Mouse (Mus musculus) adrenal gland, adult 18-20 months (tissue): ENCODE results near the gene Sec24a. TPM values are rescaled to one million over a fixed set of nuclear protein-coding genes. Genes with fewer than 3 reads are reported as not detected.
"Not testable (repeated sequence)": the region's sequence is repeated elsewhere in the genome, so short reads cannot be mapped to it uniquely, and the experiment has no call there.

Source experiments
- DNase-seq, 2 experiments: peaks; one replicate each; pipeline ENCODE4 v3.0.0; 2021 to 2022; ENCODE audit warnings: low spot score in 2 of 2
- long read RNA-seq, 2 experiments: library from polyadenylated mRNA; stranded (forward); transcript quantifications; one replicate each; pipeline ENCODE4 v2.0.0; 2021
- total RNA-seq, 2 experiments: library from RNA; stranded (reverse); gene quantifications; 1 replicate in 1 of 2; 2 replicates in 1 of 2; pipeline ENCODE4 v1.2.3; 2021

Gene Sec24a
- 10 to 100 TPM; 33.2 to 47.2 TPM for total RNA-seq
- long read RNA-seq, experiment 1, partial matches to known transcripts, result 1 of 2 reads
- long read RNA-seq, experiment 1, other reads (novel, unspliced or antisense), result 0 of 2 reads
- long read RNA-seq, experiment 2, full-length matches to known transcripts, result 1 of 6 reads
- long read RNA-seq, experiment 2, partial matches to known transcripts, result 3 of 6 reads
- long read RNA-seq, experiment 2, other reads (novel, unspliced or antisense), result 2 of 6 reads

DNA sequence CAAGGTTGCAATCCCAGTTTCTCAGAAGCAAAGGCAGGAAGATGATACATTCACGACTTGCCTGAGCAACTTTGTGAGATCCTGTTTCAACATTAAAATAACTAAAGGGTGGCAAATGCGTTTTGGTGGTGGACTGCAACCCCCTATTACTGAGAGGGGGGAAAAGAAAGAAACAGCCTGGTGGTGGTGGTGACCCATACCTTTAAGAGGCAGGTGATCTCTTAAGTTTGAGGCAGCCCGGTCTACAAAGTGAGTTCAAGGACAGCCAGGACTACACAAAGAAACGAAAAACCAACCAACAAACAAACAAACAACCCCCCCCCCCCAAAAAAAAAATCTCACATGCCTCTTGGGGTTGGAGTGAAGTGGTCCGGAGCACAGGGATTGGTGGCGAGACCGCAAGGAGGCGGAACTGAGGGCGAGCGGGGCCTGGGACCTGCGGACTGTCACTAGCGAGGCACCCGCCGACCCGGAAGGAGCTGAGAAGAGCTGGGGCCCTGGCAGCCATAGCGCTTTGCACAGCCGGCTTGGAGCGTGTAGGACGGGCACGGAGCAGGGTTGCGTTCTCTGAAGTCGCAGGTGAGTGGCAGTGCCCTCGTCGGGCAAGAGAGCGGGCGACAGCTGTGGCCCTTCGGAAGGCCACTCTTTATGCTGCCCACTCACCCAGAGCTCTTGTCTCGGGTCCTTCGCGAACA is at the start of gene Sec24a, which contains the start of gene Sar1b:
Gene Sec24a (minus strand): TSS at position 422 of the 695 bp plus-strand sequence.
Gene Sar1b (plus strand): TSS at position 475 of the 695 bp plus-strand sequence.
- peak; percentile 79 to 82 for DNase-seq

- no peak for DNase-seq
Measured at GRCm38 (mm10) chr11:51812022-51812546, 48.6 kb upstream of the Sec24a start.

DNA sequence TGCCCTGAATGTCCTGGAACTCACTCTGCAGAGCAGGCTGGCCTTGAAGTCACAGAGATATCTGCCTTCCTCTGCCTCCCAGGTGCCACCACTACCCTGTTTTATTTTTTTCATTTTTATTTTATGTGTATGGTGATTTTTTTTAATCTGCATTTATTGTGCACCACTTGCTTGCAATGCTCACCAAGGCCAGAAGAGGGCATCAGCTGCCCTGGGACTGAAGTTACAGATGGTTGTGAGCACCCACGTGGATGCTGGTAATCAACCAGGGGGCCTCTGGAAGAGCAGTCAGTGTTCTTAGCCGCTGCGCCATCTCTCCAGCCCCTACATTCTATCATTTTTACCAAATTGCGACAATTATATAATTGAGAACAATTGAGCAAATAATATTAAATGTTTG is 47.8 kb upstream of the Sec24a start:
- DNase-seq, result no peak

GRCm38 (mm10) chr11:51809632-51810224 is 46.3 kb upstream of the Sec24a start:
- DNase-seq, result no peak

DNA sequence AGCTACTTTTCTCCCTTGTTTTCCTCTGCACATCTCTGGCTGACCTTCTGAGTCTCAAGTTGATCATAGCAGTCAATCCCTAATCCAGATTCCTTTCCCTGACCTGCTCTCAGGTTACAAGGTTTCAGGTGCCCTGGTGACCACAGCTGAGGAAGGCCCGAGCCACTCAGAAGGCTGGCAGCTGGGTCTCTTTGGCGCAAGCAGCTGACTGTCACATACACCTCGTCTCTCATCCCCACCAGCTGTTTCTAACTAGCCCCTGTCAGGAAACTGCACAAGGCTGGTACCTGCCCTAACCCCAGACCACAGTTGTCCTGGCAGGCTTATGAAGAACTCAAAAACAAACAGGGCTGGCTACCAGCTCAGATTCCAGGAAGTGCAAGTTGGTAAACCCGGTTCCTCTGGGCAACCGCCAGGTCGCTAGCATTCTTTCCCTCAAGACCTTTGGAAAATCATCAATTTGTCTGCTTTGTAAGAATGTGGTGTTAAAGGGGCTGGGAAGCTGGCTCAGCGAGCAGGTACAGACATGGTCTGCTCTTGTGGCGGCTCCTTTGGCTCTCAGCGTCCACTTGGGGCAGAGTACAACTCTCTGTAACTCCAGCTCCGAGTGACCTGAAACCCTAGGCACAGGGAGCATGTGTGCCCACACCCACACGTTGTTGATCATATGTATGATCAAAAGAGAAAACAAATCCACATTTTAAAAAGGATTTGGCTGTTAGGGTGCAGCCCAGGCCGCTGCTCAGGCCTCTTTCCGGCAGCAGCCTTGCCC is 43.9 kb upstream of the Sec24a start:
- DNase-seq, result no peak

DNA sequence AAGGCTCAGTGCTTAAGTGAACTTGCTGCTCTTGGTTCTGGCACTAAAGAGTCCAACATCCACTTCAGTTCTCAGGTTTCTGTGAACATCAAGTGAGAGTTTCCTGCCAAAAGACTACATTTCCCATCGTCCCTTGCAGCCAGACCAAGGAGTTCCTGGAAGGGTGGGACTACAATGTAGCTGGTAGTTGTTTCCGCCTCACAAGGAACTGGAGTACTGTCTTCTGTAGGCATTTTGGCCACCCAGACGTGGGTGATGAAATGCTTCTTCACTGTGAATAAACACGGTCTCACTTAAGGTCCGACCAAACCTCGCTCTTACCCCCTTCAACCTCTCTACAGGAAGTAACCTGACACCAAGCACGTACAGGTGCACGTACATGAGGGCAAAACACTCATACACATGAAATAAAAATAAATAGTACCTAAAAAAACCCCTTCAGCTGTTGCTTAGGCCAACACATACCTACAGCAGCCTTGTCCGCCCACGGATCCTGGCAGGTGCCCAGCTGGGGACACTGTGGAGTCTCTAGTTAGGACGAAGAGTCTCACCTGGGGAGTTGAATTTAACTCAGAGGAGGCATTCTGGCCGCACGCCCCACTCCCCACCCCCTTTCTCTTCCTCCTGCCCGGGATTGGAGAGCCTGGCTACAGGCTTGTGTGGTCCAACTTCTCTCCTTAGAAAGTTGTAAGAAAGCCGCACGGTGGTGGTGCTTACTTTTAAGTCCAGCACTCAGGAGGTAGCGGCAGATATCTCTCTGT is 42.0 kb upstream of the Sec24a start:
- peak; percentile 45 to 48 for DNase-seq

GRCm38 (mm10) chr11:51800634-51801325 is 37.3 kb upstream of the Sec24a start:
- DNase-seq, result no peak

DNA sequence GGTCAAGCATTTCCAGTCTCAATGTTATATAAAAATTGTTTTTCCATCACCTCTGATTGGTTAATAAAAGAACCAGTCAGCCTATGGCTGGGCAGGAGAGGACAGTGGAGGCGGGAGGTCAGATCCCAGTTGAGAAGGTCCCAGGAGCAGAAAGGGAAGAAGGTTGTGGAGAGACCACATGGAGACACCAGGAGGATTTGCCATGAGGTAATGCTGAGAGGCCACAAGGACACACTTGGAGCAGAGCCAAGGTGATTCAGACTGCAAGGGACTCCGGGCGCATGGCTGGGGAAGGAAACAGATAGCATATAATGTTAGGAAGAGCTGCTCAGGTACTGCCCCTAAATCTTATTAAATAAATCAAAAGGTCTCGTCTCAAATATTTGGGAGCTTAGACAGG is 32.8 kb upstream of the Sec24a start:
- DNase-seq, result peak in 1 of 2 experiments; percentile 54

- DNase-seq, result no peak
Measured at GRCm38 (mm10) chr11:51790662-51791061, 27.2 kb upstream of the Sec24a start.

DNA sequence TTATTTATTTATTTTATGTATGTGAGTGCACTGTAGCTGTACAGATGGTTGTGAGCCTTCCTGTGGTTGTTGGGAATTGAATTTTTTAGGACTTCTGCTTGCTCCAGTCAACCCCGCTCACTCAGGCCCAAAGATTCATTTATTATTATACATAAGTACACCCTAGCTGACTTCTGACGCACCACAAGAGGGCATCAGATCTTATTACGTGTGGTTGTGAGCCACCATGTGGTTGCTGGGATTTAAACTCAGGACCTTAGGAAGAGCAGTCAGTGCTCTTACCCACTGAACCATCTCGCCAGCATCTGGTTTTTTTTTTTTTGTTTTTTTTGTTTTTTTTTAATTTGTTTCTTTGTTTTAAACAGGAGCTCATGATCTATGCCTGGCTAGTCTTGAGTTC is 26.3 kb upstream of the Sec24a start:
- DNase-seq, result not testable (repeated sequence)

DNA sequence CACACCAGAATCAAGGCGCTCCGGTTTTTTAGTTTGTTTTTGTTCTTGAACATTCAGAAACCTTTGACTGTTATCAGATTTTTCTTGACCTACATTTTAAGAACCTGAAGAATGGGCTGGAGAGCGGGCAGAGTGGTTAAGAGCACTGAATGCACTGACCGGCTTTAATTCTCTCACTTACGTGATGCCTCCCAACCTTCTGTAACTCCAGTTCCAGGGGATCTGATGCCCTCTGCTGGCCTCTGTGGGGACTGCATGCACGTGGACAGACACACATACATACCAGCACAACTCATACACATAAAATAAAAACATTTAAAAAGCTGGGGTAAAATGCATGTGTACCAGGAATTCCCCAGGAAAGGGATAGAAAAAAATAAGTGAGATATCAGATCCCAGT is 22.5 kb upstream of the Sec24a start:
- peak; percentile 58 to 62 for DNase-seq

DNA sequence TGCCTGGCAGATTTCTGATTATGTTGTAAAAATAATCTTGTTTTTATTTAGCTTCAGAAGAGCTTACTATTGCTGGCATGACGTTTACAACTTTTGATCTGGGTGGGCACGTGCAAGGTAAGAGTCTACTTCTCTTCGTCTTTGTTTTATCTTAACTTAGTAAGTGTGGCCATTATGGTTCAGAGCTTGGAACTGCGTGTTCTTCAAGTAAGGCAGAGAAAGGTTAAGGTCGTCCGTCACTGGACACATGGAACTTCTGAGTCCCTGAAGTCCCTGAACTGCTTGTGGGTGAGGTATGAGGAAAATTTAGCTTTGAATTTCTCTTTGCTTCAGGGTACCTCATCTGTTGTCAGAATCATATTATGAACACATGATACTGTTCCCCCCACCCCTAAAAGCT is 19.3 kb upstream of the Sec24a start:
- DNase-seq, result no peak

- DNase-seq, result no peak
Measured at GRCm38 (mm10) chr11:51780773-51781267, 17.4 kb upstream of the Sec24a start.

DNA sequence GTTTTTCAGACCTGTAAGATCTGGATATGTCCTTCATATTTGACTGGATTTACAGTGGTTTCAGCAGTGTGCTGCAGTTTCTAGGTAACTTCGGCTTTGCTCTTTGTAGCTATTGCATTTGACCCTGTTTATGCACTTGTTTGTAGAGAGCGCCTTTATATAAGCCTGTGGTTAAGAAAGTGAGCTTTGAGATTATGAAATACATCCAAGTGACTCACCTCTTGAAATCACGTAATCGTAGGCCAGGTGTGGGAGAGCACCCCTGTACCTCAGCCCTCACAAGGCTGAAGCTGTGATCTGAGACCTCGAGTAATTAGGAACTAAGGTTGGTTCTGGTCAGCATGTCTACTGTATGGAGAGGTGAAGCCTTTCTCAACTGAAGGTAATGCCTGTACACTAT is 14.0 kb upstream of the Sec24a start:
- no peak for DNase-seq

DNA sequence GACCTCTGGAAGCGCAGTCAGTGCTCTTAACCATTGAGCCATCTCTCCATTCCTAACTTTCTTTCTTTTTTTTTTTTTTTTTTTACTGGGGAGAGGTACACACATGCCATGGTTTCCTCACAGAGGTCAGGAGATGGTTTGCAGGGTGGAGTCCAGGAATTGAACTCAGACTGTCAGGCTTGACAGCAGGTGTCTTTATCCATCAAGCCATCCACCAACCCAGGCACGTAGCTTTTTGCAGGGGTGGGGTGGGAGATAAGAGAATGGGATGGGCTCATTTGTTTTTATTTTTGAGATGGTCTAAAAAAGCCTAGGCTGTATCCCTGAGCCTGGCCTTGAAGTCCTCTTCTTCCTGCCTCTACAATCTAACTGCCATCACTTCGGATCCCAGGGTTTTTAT is 12.1 kb upstream of the Sec24a start:
- DNase-seq, result no peak

GRCm38 (mm10) chr11:51768296-51768695 is 4.9 kb upstream of the Sec24a start:
- DNase-seq, result no peak

DNA sequence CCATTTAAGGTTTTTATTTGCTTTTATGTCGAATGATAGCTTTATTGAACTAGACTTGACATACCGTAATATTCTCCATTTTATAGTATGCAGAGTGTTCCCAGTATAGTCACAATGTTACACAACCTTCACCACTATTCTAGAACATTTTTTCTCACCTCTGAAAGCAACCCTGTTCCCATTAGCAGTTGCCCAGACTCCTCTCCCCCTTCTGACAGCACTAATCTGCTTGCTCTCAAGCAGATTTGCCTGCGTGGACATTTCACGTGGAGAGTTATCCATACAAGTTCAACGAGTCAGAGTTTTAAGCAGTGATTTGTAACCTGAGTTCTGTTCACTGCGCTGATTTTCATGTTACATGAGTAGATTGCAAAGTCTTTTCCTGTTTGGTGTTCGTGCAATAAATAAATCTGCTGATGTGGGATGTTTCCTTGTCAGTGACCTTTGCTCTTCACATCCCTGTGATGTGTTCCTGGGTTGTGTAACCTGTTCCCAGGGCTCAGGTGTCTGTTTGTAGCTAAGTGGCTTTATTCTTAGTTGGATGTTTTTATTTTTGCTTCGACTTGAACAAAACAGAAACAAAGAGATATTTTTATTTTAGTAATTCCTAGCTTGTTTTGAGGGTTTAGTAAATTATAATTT is 4.3 kb upstream of the Sec24a start:
- DNase-seq, result no peak

GRCm38 (mm10) chr11:51764816-51765215 is 1.4 kb upstream of the Sec24a start:
- no peak for DNase-seq

- no peak for DNase-seq
Measured at GRCm38 (mm10) chr11:51763955-51764354, 521 bp upstream of the Sec24a start.
